Comparison of ENCODE assay signal across 14 mouse cellular contexts in genomic region chr14:76744674-76745433, GRCm38 (mm10).
DNase-seq lines count a peak whose midpoint lies in the region; ATAC-seq and TF ChIP-seq lines count a peak whose summit lies in the region.
"Had no signal": no experiment of that assay in that cellular context is flagged by ENCODE, and none has a peak within 500 bp of the region (broad histone marks: within the 10 kb centered on the region; RNA-seq: fewer than 3 reads in every experiment).

No protein-coding gene starts in this region.

- no peak for TF ChIP-seq EP300 in liver, postnatal 0 days (IDR thresholded peaks at IDR 0.05; ENCODE audit: low read depth)
- TF ChIP-seq EP300 in lung, postnatal 0 days (IDR thresholded peaks at IDR 0.05), result peak; percentile 23; the same call in 1 of the 2 replicates

- no peak overlapping the region for H3K4me2 ChIP-seq in forebrain, postnatal 0 days (ENCODE audit: low read depth)
- no peak overlapping the region for H3K4me2 ChIP-seq in forebrain, embryonic 14.5 days (ENCODE audit: low read length)
- H3K4me2 ChIP-seq in liver, postnatal 0 days (ENCODE audit: low read depth, low read length), result no peak overlapping the region
- no peak overlapping the region for H3K4me2 ChIP-seq in liver, embryonic 12.5 days
- peak overlapping the region; percentile 32 for H3K4me2 ChIP-seq in lung, postnatal 0 days (replicated peaks; ENCODE audit: low read depth, low read length)
- H3K4me2 ChIP-seq in stomach, embryonic 15.5 days, result 0 out of 2 replicates have a peak overlapping the region, but pooled peaks have one; percentile 29
- H3K4me2 ChIP-seq: embryonic facial prominence, embryonic 12.5 days; forebrain, embryonic 13.5 days; kidney, embryonic 15.5 days had no signal

- no peaks in the 10 kb centered on the region for H3K36me3 ChIP-seq in forebrain, postnatal 0 days (ENCODE audit: insufficient read depth)
- H3K36me3 ChIP-seq in forebrain, embryonic 14.5 days (ENCODE audit: control insufficient read depth, insufficient read depth, low read length), result no peaks in the 10 kb centered on the region
- H3K36me3 ChIP-seq in liver, postnatal 0 days (replicated peaks; ENCODE audit: insufficient read depth, low read length), result no peaks in the 10 kb centered on the region
- no peaks in the 10 kb centered on the region for H3K36me3 ChIP-seq in liver, embryonic 12.5 days
- no peaks in the 10 kb centered on the region for H3K36me3 ChIP-seq in lung, postnatal 0 days (ENCODE audit: insufficient read depth, low read length)
- H3K36me3 ChIP-seq in stomach, embryonic 15.5 days, result no peaks in the 10 kb centered on the region
- H3K36me3 ChIP-seq: embryonic facial prominence, embryonic 12.5 days; kidney, embryonic 15.5 days had no signal

- H3K4me3 ChIP-seq in forebrain, postnatal 0 days (ENCODE audit: low read depth, low read length), result no peak overlapping the region
- no peak overlapping the region for H3K4me3 ChIP-seq in forebrain, embryonic 14.5 days (ENCODE audit: low read depth, low read length)
- H3K4me3 ChIP-seq in liver, postnatal 0 days (ENCODE audit: low read depth, low read length), result no peak overlapping the region
- no peak overlapping the region for H3K4me3 ChIP-seq in liver, embryonic 12.5 days
- H3K4me3 ChIP-seq in lung, postnatal 0 days (ENCODE audit: low read depth, low read length), result no peak overlapping the region
- H3K4me3 ChIP-seq in stomach, embryonic 15.5 days (replicated peaks), result no peak overlapping the region
- H3K4me3 ChIP-seq: embryonic facial prominence, embryonic 12.5 days; forebrain, embryonic 13.5 days; kidney, embryonic 15.5 days had no signal

- no peak for TF ChIP-seq CTCF in forebrain, postnatal 0 days (IDR thresholded peaks at IDR 0.05; ENCODE audit: low read depth)
- TF ChIP-seq CTCF in liver, postnatal 0 days (IDR thresholded peaks at IDR 0.05; ENCODE audit: low read depth), result no peak
- peak; percentile 51 for TF ChIP-seq CTCF in lung, postnatal 0 days (IDR thresholded peaks at IDR 0.05)

- H3K27ac ChIP-seq in forebrain, postnatal 0 days (ENCODE audit: low read depth, low read length), result no peak overlapping the region
- no peak overlapping the region for H3K27ac ChIP-seq in forebrain, embryonic 14.5 days (ENCODE audit: low read depth, low read length)
- no peak overlapping the region for H3K27ac ChIP-seq in liver, postnatal 0 days (ENCODE audit: low read depth)
- no peak overlapping the region for H3K27ac ChIP-seq in liver, embryonic 12.5 days
- peak overlapping the region; percentile 72 for H3K27ac ChIP-seq in lung, postnatal 0 days (ENCODE audit: low read length)
- peak overlapping the region; percentile 57; the same call in 1 of the 2 replicates for H3K27ac ChIP-seq in stomach, embryonic 15.5 days
- H3K27ac ChIP-seq: embryonic facial prominence, embryonic 12.5 days; forebrain, embryonic 13.5 days; kidney, embryonic 15.5 days; liver, embryonic 14.5 days had no signal

- no peaks in the 10 kb centered on the region for H3K9me3 ChIP-seq in forebrain, postnatal 0 days (ENCODE audit: low read length)
- H3K9me3 ChIP-seq in forebrain, embryonic 14.5 days (replicated peaks; ENCODE audit: control insufficient read depth, low read length), result no peaks in the 10 kb centered on the region
- no peaks in the 10 kb centered on the region for H3K9me3 ChIP-seq in liver, postnatal 0 days (ENCODE audit: low read length)
- no peaks in the 10 kb centered on the region for H3K9me3 ChIP-seq in liver, embryonic 12.5 days (replicated peaks)
- H3K9me3 ChIP-seq in lung, postnatal 0 days (ENCODE audit: low read length), result no peaks in the 10 kb centered on the region
- H3K9me3 ChIP-seq in stomach, embryonic 15.5 days, result no peaks in the 10 kb centered on the region
- H3K9me3 ChIP-seq: embryonic facial prominence, embryonic 12.5 days; forebrain, embryonic 13.5 days; kidney, embryonic 15.5 days had no signal

- 0 out of 2 replicates have a peak, but pooled peaks have one; percentile 6 for ATAC-seq in forebrain, postnatal 0 days
- ATAC-seq in forebrain, embryonic 14.5 days, result no peak
- no peak for ATAC-seq in liver, postnatal 0 days
- ATAC-seq in liver, embryonic 12.5 days, result no peak
- peak; percentile 91 for ATAC-seq in lung, postnatal 0 days
- peak; percentile 74 for ATAC-seq in stomach, embryonic 15.5 days (ENCODE audit: insufficient read depth, low FRiP score, low read depth)
- ATAC-seq: forebrain, embryonic 13.5 days had no signal

- WGBS in forebrain, postnatal 0 days, result 59% methylated on average over 23 of the region's 23 CpGs
- 79% methylated on average over 23 of the region's 23 CpGs for WGBS in forebrain, embryonic 14.5 days
- 67% methylated on average over 23 of the region's 23 CpGs for WGBS in liver, postnatal 0 days (ENCODE audit: insufficient replicate concordance)
- 64% methylated on average over 23 of the region's 23 CpGs for WGBS in liver, embryonic 12.5 days (ENCODE audit: insufficient replicate concordance)
- WGBS in lung, postnatal 0 days, result 24% methylated on average over 23 of the region's 23 CpGs
- 51% methylated on average over 23 of the region's 23 CpGs for WGBS in stomach, embryonic 15.5 days

- no peaks in the 10 kb centered on the region for H3K4me1 ChIP-seq in forebrain, postnatal 0 days (ENCODE audit: insufficient read depth)
- no peaks in the 10 kb centered on the region for H3K4me1 ChIP-seq in forebrain, embryonic 14.5 days (ENCODE audit: control insufficient read depth, insufficient read depth, low read length)
- peaks cover 5% of the 10 kb centered on the region; the same call in 1 of the 2 replicates for H3K4me1 ChIP-seq in liver, postnatal 0 days (ENCODE audit: insufficient read depth)
- peaks cover 3% of the 10 kb centered on the region; the same call in 1 of the 2 replicates for H3K4me1 ChIP-seq in liver, embryonic 12.5 days
- H3K4me1 ChIP-seq in lung, postnatal 0 days (ENCODE audit: insufficient read depth, low read depth, low read length), result no peaks in the 10 kb centered on the region; the same call in 1 of the 2 replicates
- peaks cover 12% of the 10 kb centered on the region; the same call in 1 of the 2 replicates for H3K4me1 ChIP-seq in stomach, embryonic 15.5 days
- H3K4me1 ChIP-seq: embryonic facial prominence, embryonic 12.5 days had no signal

- H3K9ac ChIP-seq in forebrain, postnatal 0 days, result no peak overlapping the region
- H3K9ac ChIP-seq in forebrain, embryonic 14.5 days (ENCODE audit: low read length), result no peak overlapping the region
- peak overlapping the region; percentile 44 for H3K9ac ChIP-seq in liver, postnatal 0 days (replicated peaks)
- no peak overlapping the region for H3K9ac ChIP-seq in liver, embryonic 12.5 days
- no peak overlapping the region for H3K9ac ChIP-seq in lung, postnatal 0 days (replicated peaks; ENCODE audit: low read depth)
- H3K9ac ChIP-seq in stomach, embryonic 15.5 days, result no peak overlapping the region
- H3K9ac ChIP-seq: embryonic facial prominence, embryonic 12.5 days; forebrain, embryonic 13.5 days; kidney, embryonic 15.5 days; liver, embryonic 14.5 days had no signal

- no peaks in the 10 kb centered on the region for H3K27me3 ChIP-seq in forebrain, postnatal 0 days (ENCODE audit: insufficient read depth, low read length)
- H3K27me3 ChIP-seq in forebrain, embryonic 14.5 days (replicated peaks; ENCODE audit: control insufficient read depth, insufficient read depth, low read length), result no peaks in the 10 kb centered on the region
- H3K27me3 ChIP-seq in liver, postnatal 0 days (ENCODE audit: insufficient read depth, low read length), result no peaks in the 10 kb centered on the region
- no peaks in the 10 kb centered on the region for H3K27me3 ChIP-seq in liver, embryonic 12.5 days (replicated peaks)
- H3K27me3 ChIP-seq in lung, postnatal 0 days (replicated peaks; ENCODE audit: insufficient read depth, low read length), result no peaks in the 10 kb centered on the region
- no peaks in the 10 kb centered on the region for H3K27me3 ChIP-seq in stomach, embryonic 15.5 days (replicated peaks)
- H3K27me3 ChIP-seq: embryonic facial prominence, embryonic 12.5 days; forebrain, embryonic 13.5 days; kidney, embryonic 15.5 days had no signal

- peak; percentile 41 for DNase-seq in forebrain, postnatal 0 days
- DNase-seq in forebrain, embryonic 14.5 days (ENCODE audit: low spot score), result no peak
- no peak for DNase-seq in liver, postnatal 0 days
- peak; percentile 90 for DNase-seq in lung, postnatal 0 days (ENCODE audit: low spot score)
- DNase-seq in ovary, postnatal 36 days (ENCODE audit: low spot score), result no peak
- DNase-seq in kidney, adult 9 months, result no peak
- DNase-seq: cerebellum, adult 8-10 months; thymus, postnatal 14 days had no signal

Comparison
In these comparisons a context has a peak if more than half of its experiments do, and no peak if none do; other contexts are left out.
1. ATAC-seq: peak in forebrain, postnatal 0 days (single experiment), lung, postnatal 0 days (single experiment) and stomach, embryonic 15.5 days (single experiment); none in forebrain, embryonic 14.5 days (single experiment), liver, postnatal 0 days (single experiment) and liver, embryonic 12.5 days (single experiment).
2. DNase-seq: peak in forebrain, postnatal 0 days (single experiment) and lung, postnatal 0 days (single experiment); none in forebrain, embryonic 14.5 days (single experiment), liver, postnatal 0 days (single experiment), ovary, postnatal 36 days (single experiment) and kidney, adult 9 months (single experiment).
3. H3K27ac ChIP-seq: peak in lung, postnatal 0 days (single experiment) and stomach, embryonic 15.5 days (single experiment); none in forebrain, postnatal 0 days (single experiment), forebrain, embryonic 14.5 days (single experiment), liver, postnatal 0 days (single experiment) and liver, embryonic 12.5 days (single experiment).
4. H3K4me2 ChIP-seq: peak in lung, postnatal 0 days (single experiment) and stomach, embryonic 15.5 days (single experiment); none in forebrain, postnatal 0 days (single experiment), forebrain, embryonic 14.5 days (single experiment), liver, postnatal 0 days (single experiment) and liver, embryonic 12.5 days (single experiment).